Mouse (Mus musculus): Measurements from ENCODE around the gene Omt2a. TPM values are rescaled to one million over a fixed set of nuclear protein-coding genes. Genes with fewer than 3 reads are reported as not detected.

Gene Omt2a
- polyA plus RNA-seq (2017; shearing (Covaris generic)) = not detected

DNA sequence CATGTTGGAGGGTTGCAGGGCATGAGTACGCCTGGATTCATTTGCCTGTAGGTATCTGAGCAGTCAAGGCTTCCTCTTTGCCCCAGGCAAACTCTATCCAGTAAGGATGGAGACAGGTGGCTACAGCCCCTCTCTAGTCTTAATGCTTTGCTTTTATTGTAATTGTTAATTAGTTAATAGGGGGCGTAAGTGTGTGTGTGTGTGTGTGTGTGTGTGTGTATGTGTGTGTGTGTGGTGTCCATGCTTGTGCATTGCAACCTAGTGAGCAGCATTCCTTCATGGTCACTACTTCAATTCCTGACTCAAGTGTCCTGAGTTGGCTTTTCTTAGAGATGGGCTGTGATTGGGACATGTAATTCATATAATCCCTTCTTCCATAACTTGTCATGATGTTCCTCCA, at the start of gene Omt2a:
Omt2a (minus strand) TSS at position 101 of the 400 bp plus-strand sequence.

DNA sequence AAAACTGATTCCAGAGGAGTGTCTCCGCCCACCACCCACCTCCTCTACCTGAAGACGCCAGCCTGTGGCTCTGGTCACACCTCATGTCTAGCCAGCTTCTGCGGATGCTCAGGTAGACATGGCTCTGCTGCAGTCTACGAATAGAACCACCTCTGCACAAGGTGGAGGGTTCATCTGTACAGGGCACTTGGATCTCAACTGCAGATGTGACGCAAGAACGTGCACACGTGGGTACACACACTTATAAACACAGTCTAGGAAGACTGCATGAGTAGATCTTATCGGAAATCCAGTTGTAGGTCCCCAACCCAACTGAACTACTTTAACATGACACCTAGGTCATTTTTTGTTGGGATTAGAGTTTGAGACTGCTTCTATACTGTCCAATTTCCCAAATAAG, 41.0 kb upstream of the Omt2a start, which contains the start of gene Gsta2:
Gsta2 (minus strand) TSS at position 178 of the 400 bp plus-strand sequence.

DNA sequence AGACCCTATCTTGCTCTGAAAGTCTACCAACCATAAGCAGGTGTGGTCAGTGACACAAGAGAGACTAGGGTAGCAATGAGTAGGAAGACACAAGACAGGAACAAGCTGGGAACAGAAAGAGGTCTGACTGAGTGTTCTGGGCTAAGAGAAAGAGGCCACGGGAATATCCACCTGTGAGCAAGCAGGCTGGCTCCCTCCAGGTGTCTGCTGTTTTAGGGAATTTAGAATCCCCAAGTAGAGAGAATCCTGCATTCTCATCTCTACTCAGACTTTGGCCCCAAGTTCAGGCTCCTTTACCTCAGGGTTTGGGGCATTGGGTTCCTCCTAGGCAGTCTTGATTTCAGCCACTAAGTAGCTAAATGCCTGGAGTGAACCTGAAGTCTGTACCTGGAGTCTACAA, 12.7 kb upstream of the Omt2a start, which contains the start of gene Omt2b:
Omt2b (plus strand) TSS at position 301 of the 400 bp plus-strand sequence.

DNA sequence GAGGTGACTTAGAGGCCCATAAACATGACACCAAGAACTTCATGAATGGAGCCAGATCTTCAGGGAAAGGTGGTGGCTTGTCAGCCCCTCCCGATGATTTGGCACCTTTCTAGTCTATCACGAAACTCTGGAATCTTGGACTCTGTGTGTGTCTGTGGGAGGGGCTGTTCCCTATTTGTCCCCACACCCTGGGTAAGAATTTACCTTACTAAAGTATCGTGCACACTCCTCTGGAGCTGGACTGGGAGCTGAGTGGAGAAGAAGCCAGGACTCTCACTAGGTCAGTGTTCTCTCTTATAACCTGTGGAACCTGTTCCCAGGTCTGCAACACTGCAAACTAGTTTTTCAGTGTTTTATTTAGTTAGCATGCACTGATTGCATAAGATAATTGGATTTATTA, 24.9 kb downstream of the Omt2a start, which contains the start of gene Gm10639:
Gm10639 (plus strand) TSS at position 201 of the 400 bp plus-strand sequence.

Other genes starting within 250 kb of the Omt2a start
- gene Fbxo9, start 205.7 kb downstream of the Omt2a start, polyA plus RNA-seq (2017; shearing (Covaris generic)) = 18.4 TPM
- gene Ick, start 205.6 kb downstream of the Omt2a start, polyA plus RNA-seq (2017; shearing (Covaris generic)) = 9.5 TPM
- 43.4 TPM for gene Gsta4, start 132.0 kb downstream of the Omt2a start, polyA plus RNA-seq (2017; shearing (Covaris generic))
- not detected for gene Gsta1, start 84.1 kb downstream of the Omt2a start, polyA plus RNA-seq (2017; shearing (Covaris generic))
- not detected for gene Gm3776, start 57.7 kb downstream of the Omt2a start, polyA plus RNA-seq (2017; shearing (Covaris generic))
- gene Gm10639, start 24.9 kb downstream of the Omt2a start, polyA plus RNA-seq (2017; shearing (Covaris generic)) = not detected
- gene Omt2b, start 12.8 kb upstream of the Omt2a start, polyA plus RNA-seq (2017; shearing (Covaris generic)) = not detected
- gene Gsta2, start 41.0 kb upstream of the Omt2a start, polyA plus RNA-seq (2017; shearing (Covaris generic)) = not detected
- not detected for gene Dppa5a, start 53.4 kb upstream of the Omt2a start, polyA plus RNA-seq (2017; shearing (Covaris generic))
- gene Ooep, start 63.9 kb upstream of the Omt2a start, polyA plus RNA-seq (2017; shearing (Covaris generic)) = not detected
- 2.8 TPM for gene Ddx43, start 81.0 kb upstream of the Omt2a start, polyA plus RNA-seq (2017; shearing (Covaris generic))
- gene Cgas, start 128.4 kb upstream of the Omt2a start, polyA plus RNA-seq (2017; shearing (Covaris generic)) = 1.3 TPM
- 9.6 TPM for gene Mto1, start 133.4 kb upstream of the Omt2a start, polyA plus RNA-seq (2017; shearing (Covaris generic))
- gene Gm17324, start 134.0 kb upstream of the Omt2a start, polyA plus RNA-seq (2017; shearing (Covaris generic)) = not detected
- gene Eef1a1, start 174.4 kb upstream of the Omt2a start, polyA plus RNA-seq (2017; shearing (Covaris generic)) = 5,755 TPM